Mouse (Mus musculus) bone marrow macrophage, adult 2 months (primary cell): ENCODE measurements at regions not wholly inside any gene's neighbourhood (a gene's known extent, or its start where the extent isn't known, plus 50 kb on each side); places are given as distances from the start of the nearest gene placed in this dataset.

Experiments used
- CTCF ChIP-seq: IDR thresholded peaks from 2 replicates; pipeline ENCODE4 v1.5.1; 2012; ENCODE audit warnings: low read depth, mild to moderate bottlenecking, low read length, moderate library complexity
- POLR2A ChIP-seq: IDR thresholded peaks from 2 replicates; pipeline ENCODE4 v1.6.1; 2012; ENCODE audit warnings: mild to moderate bottlenecking, low read depth, low read length, borderline replicate concordance

DNA sequence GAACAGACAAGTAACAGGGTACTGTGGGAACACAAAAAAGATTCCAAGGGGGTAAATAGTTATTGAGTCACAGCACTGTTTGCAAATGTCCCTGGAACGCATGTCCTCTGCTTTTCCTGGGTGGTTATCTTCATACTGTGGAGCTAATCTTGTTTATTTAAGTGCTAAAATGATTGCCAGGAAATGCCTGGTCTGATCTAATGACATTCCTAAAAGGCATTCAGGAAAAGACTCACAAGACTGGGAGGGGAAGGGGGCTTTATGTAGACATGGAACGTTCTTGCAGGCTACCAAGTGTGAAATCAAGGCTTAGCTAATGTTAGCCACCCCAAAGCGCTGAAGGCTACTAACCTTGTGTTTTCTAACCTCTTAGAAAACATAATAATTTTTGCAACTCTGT, 287.0 kb upstream of the Ccdc54 start:
- no peak for TF ChIP-seq CTCF
- TF ChIP-seq POLR2A = no peak
